Mouse (Mus musculus) myocyte (in vitro differentiated cells): ENCODE measurements at regions not wholly inside any gene's neighbourhood (a gene's known extent, or its start where the extent isn't known, plus 50 kb on each side); places are given as distances from the start of the nearest gene placed in this dataset.

Experiments
- H3K27me3 ChIP-seq: one replicate; pipeline ENCODE4 v1.6.1; 2011; ENCODE audit not compliant: control insufficient read depth, insufficient read depth, insufficient read length
- H3K36me3 ChIP-seq: one replicate; pipeline ENCODE4 v1.6.1; 2011; ENCODE audit not compliant: control insufficient read depth, insufficient read depth
- H3K4me2 ChIP-seq: one replicate; pipeline ENCODE4 v1.6.1; 2011; ENCODE audit warnings: low read depth, control low read depth
- H3K4me3 ChIP-seq: one replicate; pipeline ENCODE4 v1.5.1; 2011; ENCODE audit warnings: mild to moderate bottlenecking, control low read depth, moderate library complexity
- H3K79me2 ChIP-seq: one replicate; pipeline ENCODE4 v1.6.1; 2011; ENCODE audit not compliant: control insufficient read depth, insufficient read depth
- H3ac ChIP-seq: one replicate; pipeline ENCODE4 v1.6.1; 2011; ENCODE audit not compliant: control insufficient read depth, insufficient read length
- CEBPB ChIP-seq: IDR thresholded peaks from 2 replicates; pipeline ENCODE4 v1.6.1; 2011; ENCODE audit warnings: mild to moderate bottlenecking, moderate library complexity; ENCODE audit not compliant: poor library complexity, insufficient read depth, severe bottlenecking
- E2F4 ChIP-seq: IDR thresholded peaks from one replicate; pipeline ENCODE4 v1.6.1; 2011; ENCODE audit warnings: mild to moderate bottlenecking, control low read depth, moderate library complexity; ENCODE audit not compliant: insufficient read depth
- MAX ChIP-seq: IDR thresholded peaks from one replicate; pipeline ENCODE4 v1.6.1; 2011; ENCODE audit warnings: low read depth, mild to moderate bottlenecking, control low read depth
- MYOD1 ChIP-seq, 3 experiments: IDR thresholded peaks; one replicate each; pipeline ENCODE4 v1.6.1; 2011; ENCODE audit warnings: control low read depth in 2 of 3, low read depth in 2 of 3, mild to moderate bottlenecking in 2 of 3, moderate library complexity in 1 of 3; ENCODE audit not compliant: insufficient read length in 2 of 3, control insufficient read depth in 1 of 3
- MYOG ChIP-seq, 3 experiments: IDR thresholded peaks; one replicate each; pipeline ENCODE4 v1.6.1; 2011; ENCODE audit warnings: control low read depth in 2 of 3, low read depth in 2 of 3, mild to moderate bottlenecking in 2 of 3; ENCODE audit not compliant: insufficient read length in 2 of 3, control insufficient read depth in 1 of 3, insufficient read depth in 1 of 3
- POLR2A ChIP-seq: IDR thresholded peaks from one replicate; pipeline ENCODE4 v1.6.1; 2011; ENCODE audit warnings: low read depth, mild to moderate bottlenecking, control low read depth, moderate library complexity; ENCODE audit not compliant: insufficient read length
- POLR2AphosphoS2 ChIP-seq: IDR thresholded peaks from one replicate; pipeline ENCODE4 v1.6.1; 2011; ENCODE audit warnings: low read depth, control low read depth; ENCODE audit not compliant: insufficient read length
- REST ChIP-seq: IDR thresholded peaks from one replicate; pipeline ENCODE4 v1.6.1; 2011; ENCODE audit warnings: mild to moderate bottlenecking, control low read depth, moderate library complexity; ENCODE audit not compliant: insufficient read depth, insufficient read length
- SRF ChIP-seq: IDR thresholded peaks from one replicate; pipeline ENCODE4 v1.6.1; 2011; ENCODE audit warnings: low read depth; ENCODE audit not compliant: control insufficient read depth, insufficient read length
- TCF12 ChIP-seq: IDR thresholded peaks from one replicate; pipeline ENCODE4 v1.6.1; 2011; ENCODE audit warnings: mild to moderate bottlenecking, control low read depth; ENCODE audit not compliant: poor library complexity, insufficient read depth, severe bottlenecking
- TCF3 ChIP-seq: IDR thresholded peaks from one replicate; pipeline ENCODE4 v1.6.1; 2011; ENCODE audit warnings: low read depth, control low read depth; ENCODE audit not compliant: insufficient read length
- USF1 ChIP-seq: IDR thresholded peaks from one replicate; pipeline ENCODE4 v1.6.1; 2011; ENCODE audit warnings: low read depth, mild to moderate bottlenecking, control low read depth, moderate library complexity

- TF ChIP-seq TCF3 = no peak
- no peak for TF ChIP-seq MYOG (IDR thresholded peaks at IDR 0.05; ENCODE audit: control insufficient read depth in 1 of 3, insufficient read depth in 1 of 3, insufficient read length in 2 of 3, low read depth in 2 of 3)
- no peak for TF ChIP-seq E2F4
- no peak for TF ChIP-seq MAX
- no peak for TF ChIP-seq USF1
- TF ChIP-seq CEBPB = no peak
- TF ChIP-seq REST = no peak
- no peak for TF ChIP-seq MYOD1 (IDR thresholded peaks at IDR 0.05; ENCODE audit: control insufficient read depth in 1 of 3, insufficient read length in 2 of 3, low read depth in 2 of 3)
- TF ChIP-seq TCF12 = no peak
- TF ChIP-seq SRF = no peak
- no peak for TF ChIP-seq POLR2A
- no peaks in the 10 kb centered on the region for H3K27me3 ChIP-seq
- no peak overlapping the region for H3ac ChIP-seq
These were observed 474.4 kb downstream of the Klf5 start for GRCm38 (mm10) chr14:99772774-99773423.

GRCm38 (mm10) chr14:99778477-99778876 is 480.0 kb downstream of the Klf5 start:
- TF ChIP-seq MAX (no peak), MYOG (IDR thresholded peaks at IDR 0.05; ENCODE audit: control insufficient read depth in 1 of 3, insufficient read depth in 1 of 3, insufficient read length in 2 of 3, low read depth in 2 of 3) (no peak), USF1 (no peak), TCF3 (no peak), POLR2AphosphoS2 (no peak), MYOD1 (IDR thresholded peaks at IDR 0.05; ENCODE audit: control insufficient read depth in 1 of 3, insufficient read length in 2 of 3, low read depth in 2 of 3) (no peak), TCF12 (no peak), POLR2A (no peak), SRF (no peak), REST (no peak), E2F4 (no peak), CEBPB (no peak)
- H3K4me2 ChIP-seq = no peak overlapping the region
- no peaks in the 10 kb centered on the region for H3K27me3 ChIP-seq
- H3ac ChIP-seq = no peak overlapping the region
- no peaks in the 10 kb centered on the region for H3K36me3 ChIP-seq
- no peak overlapping the region for H3K4me3 ChIP-seq
- no peaks in the 10 kb centered on the region for H3K79me2 ChIP-seq

More at GRCm38 (mm10) chr14:99772774-99773423, 474.4 kb downstream of the Klf5 start:
- Histone ChIP-seq H3K4me2 (no peak overlapping the region), H3K79me2 (no peaks in the 10 kb centered on the region), H3K4me3 (no peak overlapping the region), H3K36me3 (no peaks in the 10 kb centered on the region)

GRCm38 (mm10) chr14:99778957-99779356 is 480.5 kb downstream of the Klf5 start:
- TF ChIP-seq POLR2AphosphoS2 = no peak
- TF ChIP-seq USF1 = no peak
- TF ChIP-seq MYOD1 (IDR thresholded peaks at IDR 0.05; ENCODE audit: control insufficient read depth in 1 of 3, insufficient read length in 2 of 3, low read depth in 2 of 3) = no peak
- no peak for TF ChIP-seq REST
- no peak for TF ChIP-seq POLR2A
- no peak for TF ChIP-seq TCF12
- no peak for TF ChIP-seq CEBPB
- no peak for TF ChIP-seq MYOG (IDR thresholded peaks at IDR 0.05; ENCODE audit: control insufficient read depth in 1 of 3, insufficient read depth in 1 of 3, insufficient read length in 2 of 3, low read depth in 2 of 3)
- TF ChIP-seq SRF = no peak
- H3K36me3 ChIP-seq = no peaks in the 10 kb centered on the region
- no peak overlapping the region for H3ac ChIP-seq
- no peaks in the 10 kb centered on the region for H3K79me2 ChIP-seq
- no peak overlapping the region for H3K4me3 ChIP-seq
- H3K27me3 ChIP-seq = no peaks in the 10 kb centered on the region
- H3K4me2 ChIP-seq = no peak overlapping the region

- Histone ChIP-seq H3ac (no peak overlapping the region), H3K36me3 (no peaks in the 10 kb centered on the region), H3K27me3 (no peaks in the 10 kb centered on the region), H3K79me2 (no peaks in the 10 kb centered on the region), H3K4me3 (no peak overlapping the region), H3K4me2 (no peak overlapping the region)
- TF ChIP-seq SRF (no peak), CEBPB (no peak), MYOG (IDR thresholded peaks at IDR 0.05; ENCODE audit: control insufficient read depth in 1 of 3, insufficient read depth in 1 of 3, insufficient read length in 2 of 3, low read depth in 2 of 3) (no peak), POLR2AphosphoS2 (no peak), POLR2A (no peak), REST (no peak), E2F4 (no peak), MYOD1 (IDR thresholded peaks at IDR 0.05; ENCODE audit: control insufficient read depth in 1 of 3, insufficient read length in 2 of 3, low read depth in 2 of 3) (no peak), MAX (no peak), TCF3 (no peak), USF1 (no peak), TCF12 (no peak)
These were observed 485.2 kb downstream of the Klf5 start for GRCm38 (mm10) chr14:99783646-99784045.

- no peaks in the 10 kb centered on the region for H3K27me3 ChIP-seq
- no peak overlapping the region for H3ac ChIP-seq
- no peaks in the 10 kb centered on the region for H3K79me2 ChIP-seq
- no peaks in the 10 kb centered on the region for H3K36me3 ChIP-seq
- no peak overlapping the region for H3K4me2 ChIP-seq
- TF ChIP-seq POLR2A (no peak), TCF3 (no peak), POLR2AphosphoS2 (no peak)
- no peak overlapping the region for H3K4me3 ChIP-seq
These were observed 486.6 kb downstream of the Klf5 start for GRCm38 (mm10) chr14:99785106-99785505.
